Mouse (Mus musculus): Measurements from ENCODE around the gene Dyrk1b.

- TF ChIP-seq CTCF (IDR thresholded peaks at IDR 0.05), result peak; percentile 82
- no peak for TF ChIP-seq EP300 (IDR thresholded peaks at IDR 0.05)
Observed at GRCm38 (mm10) chr7:28214142-28214541, 34.9 kb downstream of the Dyrk1b start.

Data from lung, postnatal 0 days (tissue).